Mouse (Mus musculus): ENCODE results near the gene Arrb1. TPM values are rescaled to one million over a fixed set of nuclear protein-coding genes. Genes with fewer than 3 reads are reported as not detected.

Arrb1 gene
- total RNA-seq, 2 experiments from 2014 or later = 193 to 197 TPM

GRCm38 (mm10) chr7:99583625-99584024 is 48.4 kb downstream of the Arrb1 start:
- no peak for TF ChIP-seq CTCF (IDR thresholded peaks at IDR 0.05)
- intact Hi-C loops (cut with DNase I) = no loop called here
- Histone ChIP-seq H3K4me3 (no peak overlapping the region), H3K27ac (peak overlapping the region; percentile 50; the same call in 1 of the 2 replicates)
- DNase-seq (ENCODE audit: extremely low spot score in 1 of 2, low spot score in 2 of 2) = no peak

GRCm38 (mm10) chr7:99585976-99586375 is 50.7 kb downstream of the Arrb1 start:
- H3K4me3 ChIP-seq = no peak overlapping the region
- no peak overlapping the region for H3K27ac ChIP-seq
- TF ChIP-seq CTCF (IDR thresholded peaks at IDR 0.05) = no peak
- no peak for DNase-seq (ENCODE audit: extremely low spot score in 1 of 2, low spot score in 2 of 2)
- intact Hi-C loops (cut with DNase I) = no loop called here

- peak; percentile 90 for TF ChIP-seq CTCF (IDR thresholded peaks at IDR 0.05)
- intact Hi-C loops (cut with DNase I) = loop anchor here (1.0 to 5.0 kb wide), 2 partner anchors 33 to 90 kb away; no protein-coding TSS in a partner anchor
- peak; percentile 62 to 75 for DNase-seq (ENCODE audit: extremely low spot score in 1 of 2, low spot score in 2 of 2)
- no peak overlapping the region for H3K27ac ChIP-seq
- H3K4me3 ChIP-seq = no peak overlapping the region
Measured at GRCm38 (mm10) chr7:99590064-99590463, 54.8 kb downstream of the Arrb1 start.

GRCm38 (mm10) chr7:99590646-99591045 is 55.4 kb downstream of the Arrb1 start:
- Histone ChIP-seq H3K27ac (no peak overlapping the region), H3K4me3 (no peak overlapping the region)
- intact Hi-C loops (cut with DNase I) = loop anchor here (1.0 to 5.0 kb wide), 2 partner anchors 33 to 90 kb away; no protein-coding TSS in a partner anchor
- no peak for TF ChIP-seq CTCF (IDR thresholded peaks at IDR 0.05)
- no peak for DNase-seq (ENCODE audit: extremely low spot score in 1 of 2, low spot score in 2 of 2)

- no peak for TF ChIP-seq CTCF (IDR thresholded peaks at IDR 0.05)
- Histone ChIP-seq H3K4me3 (no peak overlapping the region), H3K27ac (no peak overlapping the region)
- intact Hi-C loops (cut with DNase I) = loop anchor here (5.0 kb wide), 1 partner anchor 35 kb away; no protein-coding TSS in a partner anchor
- DNase-seq (ENCODE audit: extremely low spot score in 1 of 2, low spot score in 2 of 2) = no peak
Measured at GRCm38 (mm10) chr7:99592669-99593068, 57.4 kb downstream of the Arrb1 start.

- Histone ChIP-seq H3K27ac (no peak overlapping the region), H3K4me3 (no peak overlapping the region)
- no peak for DNase-seq (ENCODE audit: extremely low spot score in 1 of 2, low spot score in 2 of 2)
- intact Hi-C loops (cut with DNase I) = loop anchor here (5.0 kb wide), 1 partner anchor 37 kb away; no protein-coding TSS in a partner anchor
- TF ChIP-seq CTCF (IDR thresholded peaks at IDR 0.05) = no peak
Measured at GRCm38 (mm10) chr7:99593868-99594803, 58.9 kb downstream of the Arrb1 start.

GRCm38 (mm10) chr7:99598722-99599121 is 63.5 kb downstream of the Arrb1 start:
- intact Hi-C loops (cut with DNase I) = no loop called here
- H3K27ac ChIP-seq = no peak overlapping the region
- DNase-seq (ENCODE audit: extremely low spot score in 1 of 2, low spot score in 2 of 2) = no peak
- no peak overlapping the region for H3K4me3 ChIP-seq
- TF ChIP-seq CTCF (IDR thresholded peaks at IDR 0.05) = peak; percentile 45

GRCm38 (mm10) chr7:99603875-99604662 is 68.8 kb downstream of the Arrb1 start:
- DNase-seq (ENCODE audit: extremely low spot score in 1 of 2, low spot score in 2 of 2) = no peak
- no peak overlapping the region for H3K4me3 ChIP-seq
- intact Hi-C loops (cut with DNase I) = no loop called here
- H3K27ac ChIP-seq = no peak overlapping the region
- no peak for TF ChIP-seq CTCF (IDR thresholded peaks at IDR 0.05)

- no peak overlapping the region for H3K27ac ChIP-seq
- intact Hi-C loops (cut with DNase I) = no loop called here
- no peak for TF ChIP-seq CTCF (IDR thresholded peaks at IDR 0.05)
- no peak for DNase-seq (ENCODE audit: extremely low spot score in 1 of 2, low spot score in 2 of 2)
- H3K4me3 ChIP-seq = no peak overlapping the region
Measured at GRCm38 (mm10) chr7:99605058-99605457, 69.8 kb downstream of the Arrb1 start.

GRCm38 (mm10) chr7:99606303-99606702 is 71.0 kb downstream of the Arrb1 start:
- intact Hi-C loops (cut with DNase I) = no loop called here
- no peak for TF ChIP-seq CTCF (IDR thresholded peaks at IDR 0.05)
- DNase-seq (ENCODE audit: extremely low spot score in 1 of 2, low spot score in 2 of 2) = no peak
- no peak overlapping the region for H3K27ac ChIP-seq
- H3K4me3 ChIP-seq = no peak overlapping the region

GRCm38 (mm10) chr7:99606766-99607165 is 71.5 kb downstream of the Arrb1 start:
- no peak for TF ChIP-seq CTCF (IDR thresholded peaks at IDR 0.05)
- intact Hi-C loops (cut with DNase I) = no loop called here
- no peak for DNase-seq (ENCODE audit: extremely low spot score in 1 of 2, low spot score in 2 of 2)
- H3K4me3 ChIP-seq = no peak overlapping the region
- no peak overlapping the region for H3K27ac ChIP-seq

GRCm38 (mm10) chr7:99607632-99608031 is 72.4 kb downstream of the Arrb1 start:
- no peak overlapping the region for H3K27ac ChIP-seq
- H3K4me3 ChIP-seq = no peak overlapping the region
- TF ChIP-seq CTCF (IDR thresholded peaks at IDR 0.05) = no peak
- DNase-seq (ENCODE audit: extremely low spot score in 1 of 2, low spot score in 2 of 2) = no peak
- intact Hi-C loops (cut with DNase I) = no loop called here

Measured in left cerebral cortex, adult 2 months (tissue).